ENCODE assay signal across 7 mouse cellular contexts in the genomic region with DNA sequence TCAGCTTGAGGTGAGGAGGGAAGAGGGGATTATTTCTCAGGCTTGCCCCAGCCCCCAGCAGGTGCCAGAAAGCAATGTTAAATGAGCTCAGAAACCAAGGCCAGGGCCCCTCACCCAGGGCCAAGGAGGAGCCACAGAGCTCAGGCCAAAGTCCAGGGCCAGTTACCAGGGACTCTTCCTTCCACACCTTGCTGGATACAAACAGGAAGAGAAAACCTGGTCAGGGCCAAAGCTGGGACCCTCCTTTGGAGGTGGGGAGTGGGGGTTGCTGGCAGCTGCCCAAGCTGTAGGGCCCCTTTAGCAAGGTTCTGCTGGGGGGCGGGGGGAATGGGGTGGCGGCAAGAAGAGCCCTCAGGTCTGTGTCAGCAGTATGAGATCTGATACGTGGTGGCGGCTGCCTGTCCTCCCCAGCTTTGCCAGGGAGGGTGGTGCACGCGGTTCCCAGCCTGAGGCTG. TPM values are rescaled to one million over a fixed set of nuclear protein-coding genes. Genes with fewer than 3 reads are reported as not detected.
DNase-seq lines count a peak whose midpoint lies in the region; ATAC-seq and TF ChIP-seq lines count a peak whose summit lies in the region.

No protein-coding gene starts in this region.

- H3K4me2 ChIP-seq in hindbrain, embryonic 11.5 days (replicated peaks; ENCODE audit: low read depth, low read length), result peak overlapping the region; percentile 72
- peak overlapping the region; percentile 81 for H3K4me2 ChIP-seq in limb, embryonic 15.5 days
- peak overlapping the region; percentile 93 for H3K4me2 ChIP-seq in stomach, postnatal 0 days (replicated peaks; ENCODE audit: low read depth)

- peaks cover 18% of the 10 kb centered on the region for H3K4me1 ChIP-seq in thymus, adult 2 months (replicated peaks; ENCODE audit: control insufficient read depth, insufficient read depth, low read length)
- peaks cover 30% of the 10 kb centered on the region for H3K4me1 ChIP-seq in hindbrain, embryonic 11.5 days (replicated peaks; ENCODE audit: control insufficient read depth, insufficient read depth, low read length)
- H3K4me1 ChIP-seq in limb, embryonic 15.5 days, result peaks cover 51% of the 10 kb centered on the region
- peaks cover 18% of the 10 kb centered on the region for H3K4me1 ChIP-seq in stomach, postnatal 0 days (replicated peaks; ENCODE audit: control insufficient read depth, insufficient read depth)

- TF ChIP-seq EP300 in stomach, postnatal 0 days (optimal IDR thresholded peaks at IDR 0.05), result no peak

- 43% methylated on average over 6 of the region's 6 CpGs for WGBS in thymus, adult 2 months
- WGBS in hindbrain, embryonic 11.5 days, result 78% methylated on average over 4 of the region's 6 CpGs
- 33% methylated on average over 6 of the region's 6 CpGs for WGBS in limb, embryonic 15.5 days
- WGBS in stomach, postnatal 0 days, result 24% methylated on average over 6 of the region's 6 CpGs

- TF ChIP-seq POLR2A in thymus, adult 2 months (IDR thresholded peaks at IDR 0.05; ENCODE audit: control insufficient read depth, extremely low read depth, insufficient read depth, low read length, poor library complexity), result no peak

- DNase-seq in thymus, postnatal 4 days, result peak; percentile 33
- no peak for DNase-seq in thymus, adult 2 months
- DNase-seq in hindbrain, embryonic 11.5 days (ENCODE audit: low spot score), result no peak
- DNase-seq in stomach, postnatal 0 days (ENCODE audit: low spot score), result peak; percentile 58
- no peak for DNase-seq in spleen, adult 12 weeks (ENCODE audit: low spot score)

- no peak overlapping the region for H3K27ac ChIP-seq in thymus, adult 2 months (ENCODE audit: control insufficient read depth, insufficient read depth, low read length)
- H3K27ac ChIP-seq in hindbrain, embryonic 11.5 days (ENCODE audit: low read depth, low read length), result peak overlapping the region; percentile 68
- H3K27ac ChIP-seq in limb, embryonic 15.5 days, result peak overlapping the region; percentile 97
- peak overlapping the region; percentile 89 for H3K27ac ChIP-seq in stomach, postnatal 0 days (replicated peaks)

- no peaks in the 10 kb centered on the region for H3K27me3 ChIP-seq in thymus, adult 2 months (ENCODE audit: control insufficient read depth, insufficient read depth, low read length)
- H3K27me3 ChIP-seq in hindbrain, embryonic 11.5 days (ENCODE audit: control insufficient read depth, insufficient read depth, low read length), result no peaks in the 10 kb centered on the region
- no peaks in the 10 kb centered on the region for H3K27me3 ChIP-seq in limb, embryonic 15.5 days
- H3K27me3 ChIP-seq in stomach, postnatal 0 days (ENCODE audit: control insufficient read depth, insufficient read depth, low read length), result no peaks in the 10 kb centered on the region

- H3K4me3 ChIP-seq in thymus, adult 2 months (ENCODE audit: control insufficient read depth, insufficient read depth, low read length), result no peak overlapping the region
- H3K4me3 ChIP-seq in hindbrain, embryonic 11.5 days (ENCODE audit: low read depth, low read length), result peak overlapping the region; percentile 93
- H3K4me3 ChIP-seq in limb, embryonic 15.5 days, result peak overlapping the region; percentile 76
- H3K4me3 ChIP-seq in stomach, postnatal 0 days (ENCODE audit: low read depth, low read length), result peak overlapping the region; percentile 90; the same call in 1 of the 2 replicates

- TF ChIP-seq CTCF in thymus, adult 2 months (IDR thresholded peaks at IDR 0.05; ENCODE audit: borderline replicate concordance, control insufficient read depth, extremely low read depth, insufficient read depth, low read length, poor library complexity), result no peak
- TF ChIP-seq CTCF in stomach, postnatal 0 days (IDR thresholded peaks at IDR 0.05; ENCODE audit: low read depth), result no peak

- H3K9ac ChIP-seq in hindbrain, embryonic 11.5 days (ENCODE audit: low read depth, low read length), result peak overlapping the region; percentile 99; the same call in 1 of the 2 replicates
- H3K9ac ChIP-seq in limb, embryonic 15.5 days, result peak overlapping the region; percentile 98
- peak overlapping the region; percentile 88 for H3K9ac ChIP-seq in stomach, postnatal 0 days (ENCODE audit: low read length)

- H3K36me3 ChIP-seq in thymus, adult 2 months (ENCODE audit: control insufficient read depth, insufficient read depth, low read length), result peaks cover 13% of the 10 kb centered on the region
- H3K36me3 ChIP-seq in hindbrain, embryonic 11.5 days (ENCODE audit: control insufficient read depth, insufficient read depth, low read length), result peaks cover 8% of the 10 kb centered on the region
- H3K36me3 ChIP-seq in limb, embryonic 15.5 days, result peaks cover 29% of the 10 kb centered on the region
- H3K36me3 ChIP-seq in stomach, postnatal 0 days (ENCODE audit: control insufficient read depth, insufficient read depth, low read length), result peaks cover 13% of the 10 kb centered on the region

- ATAC-seq in hindbrain, embryonic 11.5 days (ENCODE audit: low FRiP score), result no peak
- no peak for ATAC-seq in limb, embryonic 15.5 days (ENCODE audit: insufficient number of reproducible peaks, low FRiP score, low TSS enrichment, low read depth)
- ATAC-seq in stomach, postnatal 0 days (ENCODE audit: low FRiP score, low TSS enrichment), result no peak
- no peak for ATAC-seq in activated CD4-positive, CD25-positive, alpha-beta regulatory T cell, adult 4 months

- H3K9me3 ChIP-seq in hindbrain, embryonic 11.5 days (ENCODE audit: control insufficient read depth, low read length), result no peaks in the 10 kb centered on the region
- H3K9me3 ChIP-seq in limb, embryonic 15.5 days, result no peaks in the 10 kb centered on the region
- no peaks in the 10 kb centered on the region for H3K9me3 ChIP-seq in stomach, postnatal 0 days (ENCODE audit: control insufficient read depth, low read length)

RNA-seq across cellular contexts. Expression of a gene that starts 2.0 kb away (rescaled TPM):
- 398 and 475 TPM in 2 replicates for polyA plus RNA-seq in thymus, adult 2 months (2012; rRNA removed)
- 322 and 337 TPM in 2 replicates for polyA plus RNA-seq in hindbrain, embryonic 11.5 days (2014; fragmentation: Nextera tagmentation; extraction: Ambion mirVana)
- polyA plus RNA-seq in limb, embryonic 15.5 days (2015; fragmentation: Nextera tagmentation; extraction: Ambion mirVana), result 85.8 and 99.4 TPM in 2 replicates
- 49.1 and 58.7 TPM in 2 replicates for polyA plus RNA-seq in stomach, postnatal 0 days (2015; fragmentation: Nextera tagmentation; extraction: Ambion mirVana)
- polyA plus RNA-seq in activated CD4-positive, CD25-positive, alpha-beta regulatory T cell, adult 4 months (2017; shearing (Covaris generic)), result 100 to 1,000 TPM; 106 to 159 TPM

RNA-seq across cellular contexts. Expression of a gene that starts 15.6 kb away (rescaled TPM):
- polyA plus RNA-seq in thymus, adult 2 months (2012; rRNA removed), result 11.3 and 11.4 TPM in 2 replicates
- polyA plus RNA-seq in hindbrain, embryonic 11.5 days (2014; fragmentation: Nextera tagmentation; extraction: Ambion mirVana), result 0.56 and 0.81 TPM in 2 replicates
- 4.0 and 5.1 TPM in 2 replicates for polyA plus RNA-seq in limb, embryonic 15.5 days (2015; fragmentation: Nextera tagmentation; extraction: Ambion mirVana)
- 1.5 and 1.6 TPM in 2 replicates for polyA plus RNA-seq in stomach, postnatal 0 days (2015; fragmentation: Nextera tagmentation; extraction: Ambion mirVana)
- 10 to 100 TPM; 11.8 to 13.2 TPM for polyA plus RNA-seq in activated CD4-positive, CD25-positive, alpha-beta regulatory T cell, adult 4 months (2017; shearing (Covaris generic))

RNA-seq across cellular contexts. Expression of a gene that starts 22.6 kb away (rescaled TPM):
- polyA plus RNA-seq in thymus, adult 2 months (2012; rRNA removed), result 2.2 and 3.0 TPM in 2 replicates
- polyA plus RNA-seq in hindbrain, embryonic 11.5 days (2014; fragmentation: Nextera tagmentation; extraction: Ambion mirVana), result 7.8 and 11.0 TPM in 2 replicates
- polyA plus RNA-seq in limb, embryonic 15.5 days (2015; fragmentation: Nextera tagmentation; extraction: Ambion mirVana), result 20.2 and 31.1 TPM in 2 replicates
- polyA plus RNA-seq in stomach, postnatal 0 days (2015; fragmentation: Nextera tagmentation; extraction: Ambion mirVana), result 4.7 and 4.8 TPM in 2 replicates
- not detected for polyA plus RNA-seq in activated CD4-positive, CD25-positive, alpha-beta regulatory T cell, adult 4 months (2017; shearing (Covaris generic))

RNA-seq across cellular contexts. Expression of a gene that starts 30.3 kb away (rescaled TPM):
- 0.62 and 1.7 TPM in 2 replicates for polyA plus RNA-seq in thymus, adult 2 months (2012; rRNA removed)
- 9.0 and 11.0 TPM in 2 replicates for polyA plus RNA-seq in hindbrain, embryonic 11.5 days (2014; fragmentation: Nextera tagmentation; extraction: Ambion mirVana)
- polyA plus RNA-seq in limb, embryonic 15.5 days (2015; fragmentation: Nextera tagmentation; extraction: Ambion mirVana), result 11.8 and 15.0 TPM in 2 replicates
- polyA plus RNA-seq in stomach, postnatal 0 days (2015; fragmentation: Nextera tagmentation; extraction: Ambion mirVana), result 7.3 and 7.4 TPM in 2 replicates
- polyA plus RNA-seq in activated CD4-positive, CD25-positive, alpha-beta regulatory T cell, adult 4 months (2017; shearing (Covaris generic)), result not detected

RNA-seq across cellular contexts. Expression of a gene that starts 37.6 kb away (rescaled TPM):
- polyA plus RNA-seq in thymus, adult 2 months (2012; rRNA removed), result not detected in 2 replicates
- 17.6 and 19.5 TPM in 2 replicates for polyA plus RNA-seq in hindbrain, embryonic 11.5 days (2014; fragmentation: Nextera tagmentation; extraction: Ambion mirVana)
- polyA plus RNA-seq in limb, embryonic 15.5 days (2015; fragmentation: Nextera tagmentation; extraction: Ambion mirVana), result 0.33 and 0.50 TPM in 2 replicates
- polyA plus RNA-seq in stomach, postnatal 0 days (2015; fragmentation: Nextera tagmentation; extraction: Ambion mirVana), result 1.7 and 1.8 TPM in 2 replicates
- not detected for polyA plus RNA-seq in activated CD4-positive, CD25-positive, alpha-beta regulatory T cell, adult 4 months (2017; shearing (Covaris generic))

Comparison
In these comparisons a context has a peak if more than half of its experiments do, and no peak if none do; other contexts are left out.
1. DNase-seq: peak in thymus, postnatal 4 days (single experiment) and stomach, postnatal 0 days (single experiment); none in thymus, adult 2 months (single experiment), hindbrain, embryonic 11.5 days (single experiment) and spleen, adult 12 weeks (single experiment).
2. Peak in every context shown above with its lines, with median percentiles within 50 percentile points of each other: H3K4me2 ChIP-seq and H3K9ac ChIP-seq.